Comparison of ENCODE assay signal across 7 mouse cellular contexts in genomic region chr16:17209981-17210838, GRCm38 (mm10). TPM values are rescaled to one million over a fixed set of nuclear protein-coding genes. Genes with fewer than 3 reads are reported as not detected.
DNase-seq lines count a peak whose midpoint lies in the region; ATAC-seq and TF ChIP-seq lines count a peak whose summit lies in the region.

No protein-coding gene starts in this region.

- ATAC-seq in heart, embryonic 12.5 days (ENCODE audit: insufficient number of reproducible peaks, low FRiP score), result peak; percentile 80
- ATAC-seq in kidney, postnatal 0 days (replicated peaks; ENCODE audit: low FRiP score, low read depth), result peak; percentile 78
- peak; percentile 84 for ATAC-seq in monocyte, adult 5-6 weeks (replicated peaks; ENCODE audit: insufficient number of reproducible peaks, low FRiP score, low TSS enrichment, poor library complexity, severe bottlenecking)

- H3K79me2 ChIP-seq in liver, adult 2 months (ENCODE audit: control insufficient read depth, insufficient read depth, low read length), result no peaks in the 10 kb centered on the region

- 9% methylated on average over 48 of the region's 48 CpGs for WGBS in heart, embryonic 12.5 days
- 8% methylated on average over 48 of the region's 48 CpGs for WGBS in kidney, postnatal 0 days
- whole genome bisulfite sequencing in liver, adult 2 months, result 12% methylated on average over 48 of the region's 48 CpGs

- no peaks in the 10 kb centered on the region for H3K9me3 ChIP-seq in erythroblast, embryonic 14.5 days (ENCODE audit: control insufficient read depth, low read length)
- H3K9me3 ChIP-seq in heart, embryonic 12.5 days (replicated peaks), result no peaks in the 10 kb centered on the region
- H3K9me3 ChIP-seq in kidney, postnatal 0 days (replicated peaks; ENCODE audit: low read length), result no peaks in the 10 kb centered on the region

- H3K27ac ChIP-seq in heart, embryonic 12.5 days (ENCODE audit: poor library complexity, severe bottlenecking), result no peak overlapping the region
- no peak overlapping the region for H3K27ac ChIP-seq in kidney, postnatal 0 days
- H3K27ac ChIP-seq in liver, adult 2 months (replicated peaks; ENCODE audit: insufficient read depth, low read depth, low read length), result no peak overlapping the region

- TF ChIP-seq POLR2A in liver, adult 2 months (IDR thresholded peaks at IDR 0.05; ENCODE audit: extremely low read depth, insufficient read depth, low read length), result no peak

- peaks cover 27% of the 10 kb centered on the region for H3K4me1 ChIP-seq in erythroblast, embryonic 14.5 days (ENCODE audit: control insufficient read depth)
- peaks cover 12% of the 10 kb centered on the region for H3K4me1 ChIP-seq in heart, embryonic 12.5 days (replicated peaks)
- peaks cover 9% of the 10 kb centered on the region; the same call in 1 of the 2 replicates for H3K4me1 ChIP-seq in kidney, postnatal 0 days (replicated peaks; ENCODE audit: insufficient read depth, low read length)
- H3K4me1 ChIP-seq in liver, adult 2 months (ENCODE audit: control insufficient read depth, insufficient read depth, low read length), result peaks cover 2% of the 10 kb centered on the region

- peak overlapping the region; percentile 70 for H3K4me3 ChIP-seq in erythroblast, embryonic 14.5 days (replicated peaks)
- peak overlapping the region; percentile 60 for H3K4me3 ChIP-seq in heart, embryonic 12.5 days
- peak overlapping the region; percentile 59 for H3K4me3 ChIP-seq in kidney, postnatal 0 days (replicated peaks; ENCODE audit: low read depth, low read length)
- peak overlapping the region; percentile 61; the same call in 1 of the 2 replicates for H3K4me3 ChIP-seq in liver, adult 2 months (ENCODE audit: insufficient read depth, low read depth, low read length)

- peak overlapping the region; percentile 69 for H3K9ac ChIP-seq in heart, embryonic 12.5 days
- no peak overlapping the region for H3K9ac ChIP-seq in kidney, postnatal 0 days (ENCODE audit: low read depth, low read length)
- no peak overlapping the region for H3K9ac ChIP-seq in liver, adult 2 months (ENCODE audit: low read depth, low read length)

- no peaks in the 10 kb centered on the region for H3K36me3 ChIP-seq in erythroblast, embryonic 14.5 days (ENCODE audit: control insufficient read depth)
- H3K36me3 ChIP-seq in heart, embryonic 12.5 days, result no peaks in the 10 kb centered on the region
- H3K36me3 ChIP-seq in kidney, postnatal 0 days (ENCODE audit: insufficient read depth, low read length), result no peaks in the 10 kb centered on the region
- no peaks in the 10 kb centered on the region for H3K36me3 ChIP-seq in liver, adult 2 months (ENCODE audit: control insufficient read depth, insufficient read depth, low read length)

- peak; percentile 94 for DNase-seq in brain, adult 2 months (ENCODE audit: low read depth, low spot score)
- DNase-seq in kidney, postnatal 0 days (ENCODE audit: low spot score), result peak; percentile 85
- DNase-seq in liver, adult 2 months (ENCODE audit: extremely low read depth, low read depth, low spot score), result peak; percentile 68
- peak; percentile 89 to 90 for DNase-seq in spleen, postnatal 36 days (ENCODE audit: low spot score in 2 of 2)

- H3K27me3 ChIP-seq in erythroblast, embryonic 14.5 days (ENCODE audit: control insufficient read depth), result peaks cover 60% of the 10 kb centered on the region
- H3K27me3 ChIP-seq in heart, embryonic 12.5 days (replicated peaks), result peaks cover 35% of the 10 kb centered on the region
- H3K27me3 ChIP-seq in kidney, postnatal 0 days (ENCODE audit: insufficient read depth, low read length), result 0 out of 2 replicates have a peak, but pooled peaks cover 4% of the 10 kb centered on the region
- H3K27me3 ChIP-seq in liver, adult 2 months (ENCODE audit: control insufficient read depth, insufficient read depth, low read length), result peaks cover 4% of the 10 kb centered on the region; the same call in 1 of the 2 replicates

- TF ChIP-seq CTCF in kidney, postnatal 0 days (IDR thresholded peaks at IDR 0.05; ENCODE audit: low read depth), result peak; percentile 91
- TF ChIP-seq CTCF in liver, adult 2 months (IDR thresholded peaks at IDR 0.05; ENCODE audit: low read depth, low read length), result peak; percentile 97

- H3K4me2 ChIP-seq in heart, embryonic 12.5 days, result peak overlapping the region; percentile 99
- H3K4me2 ChIP-seq in kidney, postnatal 0 days (ENCODE audit: low read length), result peak overlapping the region; percentile 99

RNA-seq across cellular contexts. Expression of gene Rimbp3, which starts 1.8 kb away (rescaled TPM):
- polyA plus RNA-seq in erythroblast, embryonic 14.5 days (2012), result not detected in 2 replicates
- polyA plus RNA-seq in heart, embryonic 12.5 days (2016; fragmentation: Nextera tagmentation; extraction: Ambion mirVana), result 0.24 and 0.26 TPM in 2 replicates
- polyA plus RNA-seq in kidney, postnatal 0 days (2015; fragmentation: Nextera tagmentation; extraction: Ambion mirVana), result 0.26 and 0.28 TPM in 2 replicates
- total RNA-seq in liver, adult 2 months (2014; rRNA removed), result not detected in 2 replicates
- polyA plus RNA-seq in liver, adult 2 months (2012; rRNA removed), result not detected in 2 replicates
- 0.10 to 0.19 TPM in 2 of 3 replicates, not detected in the other for total RNA-seq in monocyte, adult 5-6 weeks (2017)

RNA-seq across cellular contexts. Expression of gene Ube2l3, which starts 7.8 kb away (rescaled TPM):
- polyA plus RNA-seq in erythroblast, embryonic 14.5 days (2012), result 11.7 and 11.9 TPM in 2 replicates
- 310 and 321 TPM in 2 replicates for polyA plus RNA-seq in heart, embryonic 12.5 days (2016; fragmentation: Nextera tagmentation; extraction: Ambion mirVana)
- 316 and 327 TPM in 2 replicates for polyA plus RNA-seq in kidney, postnatal 0 days (2015; fragmentation: Nextera tagmentation; extraction: Ambion mirVana)
- 33.8 and 34.7 TPM in 2 replicates for total RNA-seq in liver, adult 2 months (2014; rRNA removed)
- 45.7 and 54.0 TPM in 2 replicates for polyA plus RNA-seq in liver, adult 2 months (2012; rRNA removed)
- total RNA-seq in monocyte, adult 5-6 weeks (2017), result 72.4 to 90.6 TPM (median 82.3 TPM) in 3 replicates

RNA-seq across cellular contexts. Expression of gene Hic2, which starts 23.2 kb away (rescaled TPM):
- 0.13 and 0.20 TPM in 2 replicates for polyA plus RNA-seq in erythroblast, embryonic 14.5 days (2012)
- polyA plus RNA-seq in heart, embryonic 12.5 days (2016; fragmentation: Nextera tagmentation; extraction: Ambion mirVana), result 6.5 and 7.0 TPM in 2 replicates
- 2.1 and 2.4 TPM in 2 replicates for polyA plus RNA-seq in kidney, postnatal 0 days (2015; fragmentation: Nextera tagmentation; extraction: Ambion mirVana)
- 0.83 and 1.2 TPM in 2 replicates for total RNA-seq in liver, adult 2 months (2014; rRNA removed)
- polyA plus RNA-seq in liver, adult 2 months (2012; rRNA removed), result 0.87 and 1.1 TPM in 2 replicates
- 2.3 to 8.0 TPM (median 7.2 TPM) in 3 replicates for total RNA-seq in monocyte, adult 5-6 weeks (2017)
